Mouse (Mus musculus) liver, adult 2 months (tissue): ENCODE data around the gene 4930579G24Rik. TPM values are rescaled to one million over a fixed set of nuclear protein-coding genes. Genes with fewer than 3 reads are reported as not detected.

ENCODE experiments used
- DNase-seq: peaks from one replicate; pipeline ENCODE4 v3.0.0-alpha.2; 2011; ENCODE audit warnings: low read depth, low spot score; ENCODE audit errors: extremely low read depth
- H3K27ac ChIP-seq: fragments of 200-500 bp; replicated peaks from 2 replicates; pipeline ENCODE4 v1.5.1; 2012; ENCODE audit warnings: low read depth, mild to moderate bottlenecking, control low read depth, inconsistent platforms, low read length; ENCODE audit not compliant: insufficient read depth
- H3K27me3 ChIP-seq: fragments of 200-500 bp; 2 replicates; pipeline ENCODE4 v1.6.1; 2012; ENCODE audit warnings: mild to moderate bottlenecking, moderate library complexity, low read length, inconsistent platforms; ENCODE audit not compliant: control insufficient read depth, insufficient read depth
- H3K36me3 ChIP-seq: fragments of 200-500 bp; 2 replicates; pipeline ENCODE4 v1.6.1; 2012; ENCODE audit warnings: low read length, inconsistent platforms; ENCODE audit not compliant: control insufficient read depth, insufficient read depth
- H3K4me1 ChIP-seq: fragments of 200-500 bp; 2 replicates; pipeline ENCODE4 v1.6.1; 2011; ENCODE audit warnings: low read length; ENCODE audit not compliant: control insufficient read depth, insufficient read depth
- H3K4me3 ChIP-seq: fragments of 200-500 bp; 2 replicates; pipeline ENCODE4 v1.5.1; 2011; ENCODE audit warnings: low read depth, mild to moderate bottlenecking, control low read depth, low read length, moderate library complexity; ENCODE audit not compliant: insufficient read depth
- H3K79me2 ChIP-seq: fragments of 200-500 bp; 2 replicates; pipeline ENCODE4 v1.6.1; 2012; ENCODE audit warnings: inconsistent platforms, mild to moderate bottlenecking, low read length, moderate library complexity; ENCODE audit not compliant: control insufficient read depth, insufficient read depth
- H3K9ac ChIP-seq: fragments of 200-500 bp; 2 replicates; pipeline ENCODE4 v1.6.1; 2012; ENCODE audit warnings: low read depth, mild to moderate bottlenecking, control low read depth, inconsistent platforms, low read length
- CTCF ChIP-seq: fragments of 200-500 bp; IDR thresholded peaks from 2 replicates; pipeline ENCODE4 v1.5.1; 2011; ENCODE audit warnings: low read depth, low read length, control low read depth
- POLR2A ChIP-seq: fragments of 200-500 bp; IDR thresholded peaks from 2 replicates; pipeline ENCODE4 v1.6.1; 2011; ENCODE audit warnings: low read length, control low read depth; ENCODE audit not compliant: insufficient read depth; ENCODE audit errors: extremely low read depth
- WGBS: fragments of 180-500 bp; shearing (Covaris S2); methylation state at CpG from one replicate; pipeline ENCODE4 v1.1.7; 2018; 5-methylcytosine and 5-hydroxymethylcytosine counted together
- polyA plus RNA-seq: library from polyadenylated mRNA; depleted of rRNA; stranded (reverse); fragments of >200 nt; gene quantifications from 2 replicates; pipeline ENCODE4 v1.2.3, GENCODE M21; 2012
- total RNA-seq: library from RNA; depleted of rRNA; stranded (reverse); fragments of >200 nt; gene quantifications from 2 replicates; pipeline ENCODE4 v1.2.3, GENCODE M21; 2014

4930579G24Rik gene
- total and polyA plus RNA-seq, 2 experiments, result 0.35 to 0.37 TPM

DNA sequence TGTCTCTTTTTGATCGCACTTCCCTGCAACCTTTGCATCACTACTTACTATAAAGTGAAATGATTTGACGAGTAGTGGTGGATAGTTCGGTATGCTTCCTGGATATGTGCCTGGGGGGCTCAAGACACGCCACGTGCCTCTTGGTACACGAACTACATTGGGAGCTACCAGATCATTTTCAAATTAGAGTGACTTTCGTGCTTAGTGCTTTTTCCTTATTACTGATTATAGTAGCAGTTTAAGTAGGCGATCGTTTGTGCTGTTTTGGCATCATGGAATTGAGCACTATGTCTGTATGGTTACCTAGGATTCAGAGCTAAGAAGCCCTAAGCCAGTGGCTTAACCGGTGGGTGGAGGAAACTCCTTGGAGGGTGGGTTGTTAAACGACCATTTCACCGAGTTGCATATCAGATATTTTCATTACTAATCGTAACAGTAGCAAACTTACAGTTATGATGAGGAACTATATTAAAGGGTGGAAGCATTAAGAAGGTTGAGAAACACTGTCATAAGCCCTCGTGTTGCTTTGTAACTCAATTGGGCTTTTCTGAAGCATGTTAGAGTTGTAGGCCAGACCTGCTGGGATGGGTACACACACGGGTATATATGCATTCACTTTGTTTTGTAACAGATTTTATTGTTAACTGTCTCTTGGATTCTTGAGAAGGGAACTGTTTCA is 36.9 kb upstream of the 4930579G24Rik start:
- Histone ChIP-seq H3K79me2 (peaks cover 10% of the 10 kb centered on the region), H3K27ac (peak overlapping the region; percentile 67), H3K4me1 (peaks cover 8% of the 10 kb centered on the region; the same call in 1 of the 2 replicates), H3K36me3 (peaks cover 25% of the 10 kb centered on the region), H3K27me3 (no peaks in the 10 kb centered on the region), H3K9ac (peak overlapping the region; percentile 92), H3K4me3 (peak overlapping the region; percentile 95)
- 1% methylated on average over 15 of the region's 15 CpGs for WGBS
- DNase-seq, result no peak
- TF ChIP-seq POLR2A (no peak), CTCF (no peak)

DNA sequence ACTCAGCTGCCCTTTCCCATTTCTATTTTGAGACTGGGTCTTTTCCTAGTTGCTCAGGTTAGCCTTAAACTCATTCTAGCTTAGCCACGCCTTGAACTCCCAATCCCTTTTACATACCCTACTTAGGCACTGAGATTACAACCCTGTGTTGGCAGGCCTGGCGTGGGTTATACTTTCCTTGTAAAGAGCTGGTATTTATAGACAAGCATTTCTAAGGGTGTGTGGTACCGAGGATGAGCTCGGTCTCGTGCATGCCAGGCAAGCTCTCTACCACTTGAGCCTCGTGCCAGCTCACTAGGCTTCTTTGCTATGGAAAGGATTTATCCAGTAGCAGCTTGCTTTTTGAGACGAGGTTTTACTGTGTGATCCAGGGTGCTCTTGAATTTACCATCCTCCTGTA is 33.4 kb upstream of the 4930579G24Rik start:
- Histone ChIP-seq H3K27me3 (no peaks in the 10 kb centered on the region), H3K79me2 (peaks cover 10% of the 10 kb centered on the region), H3K9ac (no peak overlapping the region), H3K27ac (no peak overlapping the region), H3K4me3 (no peak overlapping the region), H3K4me1 (peaks cover 3% of the 10 kb centered on the region; the same call in 1 of the 2 replicates), H3K36me3 (peaks cover 47% of the 10 kb centered on the region)
- no peak for TF ChIP-seq CTCF
- no peak for TF ChIP-seq POLR2A
- no peak for DNase-seq
- 96% methylated on average over 7 of the region's 7 CpGs for WGBS

DNA sequence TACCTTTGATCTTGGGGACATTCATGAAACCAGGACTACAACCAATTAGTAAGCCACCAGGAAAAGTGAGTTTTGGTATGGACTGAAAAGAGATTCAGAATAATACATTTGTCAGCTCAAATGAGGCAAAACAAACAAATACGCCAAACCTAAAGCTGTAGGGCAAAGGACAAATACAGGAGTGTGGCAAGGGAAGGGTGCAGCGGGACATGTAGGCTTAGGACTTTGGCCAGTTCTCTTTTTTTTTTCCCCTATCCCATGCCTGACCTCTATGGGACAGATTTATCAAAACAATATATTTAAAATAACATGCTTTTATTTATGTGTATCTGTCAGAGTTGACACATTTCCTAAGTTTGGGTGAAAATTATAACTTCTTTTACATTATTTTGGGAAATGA is 19.0 kb upstream of the 4930579G24Rik start:
- DNase-seq, result no peak
- H3K27me3 ChIP-seq, result no peaks in the 10 kb centered on the region
- H3K27ac ChIP-seq, result no peak overlapping the region
- 75% methylated on average over 2 of the region's 2 CpGs for WGBS
- no peak for TF ChIP-seq CTCF
- TF ChIP-seq POLR2A, result no peak
- no peak overlapping the region for H3K4me3 ChIP-seq
- H3K36me3 ChIP-seq, result peaks cover 65% of the 10 kb centered on the region
- H3K4me1 ChIP-seq, result no peaks in the 10 kb centered on the region
- H3K9ac ChIP-seq, result no peak overlapping the region
- no peaks in the 10 kb centered on the region for H3K79me2 ChIP-seq

DNA sequence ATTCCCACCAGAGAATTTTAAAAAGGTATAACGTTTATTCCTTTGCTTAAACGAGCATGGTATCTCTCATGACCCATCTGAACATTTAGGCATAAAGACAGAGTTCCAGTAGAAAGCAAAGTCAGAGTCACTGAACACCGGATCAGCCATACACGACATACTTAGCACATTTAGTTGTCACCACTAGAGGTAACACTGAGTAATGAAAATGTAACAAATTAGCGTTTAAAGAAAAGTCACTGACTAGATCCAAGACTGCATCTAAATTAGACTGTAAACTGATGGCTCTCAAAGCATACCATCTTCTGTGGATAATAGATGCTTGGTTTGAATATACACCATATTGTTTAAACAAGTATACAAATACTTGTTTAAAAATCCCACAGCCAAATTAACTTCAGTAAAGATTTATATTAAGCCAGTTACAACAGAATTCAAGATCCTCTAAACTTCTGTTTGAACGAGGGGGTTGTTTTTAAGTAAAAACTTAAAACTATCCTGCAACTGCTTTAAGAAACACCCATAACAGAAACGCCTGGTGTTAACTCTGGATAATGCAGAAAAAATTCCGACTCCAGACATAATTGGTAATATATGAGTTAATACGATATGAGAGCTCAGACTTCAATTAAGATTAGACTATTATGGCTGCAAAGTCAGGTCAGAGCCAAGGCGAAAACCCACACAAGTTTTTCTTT is 1.2 kb upstream of the 4930579G24Rik start:
- H3K27me3 ChIP-seq, result no peaks in the 10 kb centered on the region
- H3K4me1 ChIP-seq, result peaks cover 2% of the 10 kb centered on the region
- H3K27ac ChIP-seq, result peak overlapping the region; percentile 92
- H3K79me2 ChIP-seq, result no peaks in the 10 kb centered on the region; the same call in 1 of the 2 replicates
- peak; percentile 49 for DNase-seq
- 3% methylated on average over 10 of the region's 10 CpGs for WGBS
- TF ChIP-seq POLR2A, result no peak
- no peak for TF ChIP-seq CTCF
- H3K4me3 ChIP-seq, result peak overlapping the region; percentile 77
- H3K36me3 ChIP-seq, result peaks cover 4% of the 10 kb centered on the region; the same call in 1 of the 2 replicates
- H3K9ac ChIP-seq, result peak overlapping the region; percentile 59

DNA sequence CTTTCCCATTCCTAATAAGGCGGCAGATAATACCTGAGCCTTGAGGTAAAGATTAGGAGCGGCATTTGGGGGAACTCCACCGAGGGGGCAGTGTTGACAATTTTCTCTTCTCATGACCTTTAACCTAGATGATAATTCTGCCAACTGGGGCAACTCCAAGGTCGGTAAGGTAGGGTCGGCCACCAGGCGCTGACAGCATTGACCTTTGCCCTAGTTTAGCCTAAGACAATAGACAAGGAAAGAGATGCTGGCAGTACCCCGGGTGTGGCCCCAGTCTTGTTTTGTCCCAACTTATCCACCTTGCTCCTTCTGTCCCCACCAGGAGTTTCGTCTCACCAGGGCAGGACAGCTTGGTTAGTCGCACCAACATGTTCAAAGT is 708 bp upstream of the 4930579G24Rik start:
- TF ChIP-seq CTCF, result no peak
- TF ChIP-seq POLR2A, result no peak
- DNase-seq, result peak; percentile 79
- H3K9ac ChIP-seq, result peak overlapping the region; percentile 75

DNA sequence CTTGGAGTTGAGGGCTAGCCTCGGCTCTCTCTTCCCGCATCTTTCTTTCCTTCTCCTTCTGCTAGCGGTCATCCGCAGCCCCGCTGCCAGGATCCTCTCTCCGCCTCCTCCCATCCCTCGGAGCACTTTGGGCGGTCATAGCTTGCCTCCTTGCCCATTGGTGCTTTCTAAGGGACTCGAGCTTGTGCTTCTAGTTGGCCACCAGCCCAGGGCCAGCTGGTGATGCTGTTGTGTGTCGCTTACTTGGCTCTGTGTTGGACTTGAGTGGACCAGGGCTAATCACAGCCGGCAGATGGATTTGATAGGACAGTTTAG is 494 bp downstream of the 4930579G24Rik start, which contains the start of gene Etfdh:
Etfdh (minus strand) TSS at position 85 of the 315 bp plus-strand sequence.
- under 1% methylated on average over 11 of the region's 11 CpGs for WGBS
- H3K4me3 ChIP-seq, result peak within 1 kb of the TSS; percentile 77
- TF ChIP-seq CTCF (no peak), POLR2A (no peak)
- peak; percentile 73 for DNase-seq
- no peaks in the 10 kb centered on the region for H3K36me3 ChIP-seq
- H3K27ac ChIP-seq, result peak within 1 kb of the TSS; percentile 92
- no peaks in the 10 kb centered on the region for H3K27me3 ChIP-seq
- H3K9ac ChIP-seq, result peak within 1 kb of the TSS; percentile 75
- no peaks in the 10 kb centered on the region; the same call in 1 of the 2 replicates for H3K79me2 ChIP-seq
- H3K4me1 ChIP-seq, result peaks cover 2% of the 10 kb centered on the region

More for the DNA sequence above, 708 bp upstream of the 4930579G24Rik start:
- H3K79me2 ChIP-seq, result no peaks in the 10 kb centered on the region; the same call in 1 of the 2 replicates
- under 1% methylated on average over 9 of the region's 9 CpGs for WGBS
- H3K36me3 ChIP-seq, result peaks cover under 1% of the 10 kb centered on the region; the same call in 1 of the 2 replicates
- peak overlapping the region; percentile 92 for H3K27ac ChIP-seq
- H3K27me3 ChIP-seq, result no peaks in the 10 kb centered on the region
- H3K4me1 ChIP-seq, result peaks cover 2% of the 10 kb centered on the region
- H3K4me3 ChIP-seq, result peak overlapping the region; percentile 77
